Mouse (Mus musculus): ENCODE results near the gene Apobec3.
"Not testable (repeated sequence)": the region's sequence is repeated elsewhere in the genome, so short reads cannot be mapped to it uniquely, and the experiment has no call there.

Apobec3 gene

GRCm38 (mm10) chr15:79895221-79896079, 4.0 kb downstream of the Apobec3 start:
- peak; percentile 73 for DNase-seq (ENCODE audit: low read depth, low spot score)

DNA sequence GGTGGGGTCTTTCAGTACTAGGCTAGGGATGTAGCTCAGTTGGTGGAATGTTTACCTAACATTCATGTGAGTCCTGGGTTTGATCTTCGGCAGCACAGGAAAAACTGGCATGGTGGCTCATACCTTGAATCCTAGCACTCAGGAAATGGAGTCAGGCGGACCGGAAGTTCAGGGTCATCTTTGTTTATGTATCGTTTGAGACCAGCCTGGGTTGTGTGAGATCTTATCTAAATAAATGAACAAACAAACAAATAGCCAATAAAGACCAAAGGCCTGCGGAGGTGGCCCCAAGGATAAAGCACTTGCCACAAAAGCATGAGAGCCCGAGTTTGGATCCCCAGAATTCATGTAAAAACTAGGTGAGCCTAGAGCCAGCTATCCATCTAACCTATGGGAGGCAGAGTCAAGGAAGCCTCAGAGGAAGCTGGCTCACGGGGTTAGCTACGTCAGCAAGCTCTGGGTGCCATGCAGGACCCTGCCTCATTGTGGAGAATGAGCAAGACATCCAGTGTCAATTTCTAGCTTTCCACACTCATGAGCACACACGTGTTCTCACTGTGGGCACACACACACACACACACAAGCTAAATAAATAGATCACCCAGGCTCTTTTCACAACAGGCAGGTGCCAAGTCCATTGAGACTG, 4.7 kb downstream of the Apobec3 start:
- DNase-seq (ENCODE audit: low read depth, low spot score): peak; percentile 69

- no peak for DNase-seq (ENCODE audit: low read depth, low spot score)
Measured at GRCm38 (mm10) chr15:79898988-79899387, 7.5 kb downstream of the Apobec3 start.

- peak; percentile 64 for DNase-seq (ENCODE audit: low read depth, low spot score)
Measured at GRCm38 (mm10) chr15:79899828-79900510, 8.5 kb downstream of the Apobec3 start.

DNA sequence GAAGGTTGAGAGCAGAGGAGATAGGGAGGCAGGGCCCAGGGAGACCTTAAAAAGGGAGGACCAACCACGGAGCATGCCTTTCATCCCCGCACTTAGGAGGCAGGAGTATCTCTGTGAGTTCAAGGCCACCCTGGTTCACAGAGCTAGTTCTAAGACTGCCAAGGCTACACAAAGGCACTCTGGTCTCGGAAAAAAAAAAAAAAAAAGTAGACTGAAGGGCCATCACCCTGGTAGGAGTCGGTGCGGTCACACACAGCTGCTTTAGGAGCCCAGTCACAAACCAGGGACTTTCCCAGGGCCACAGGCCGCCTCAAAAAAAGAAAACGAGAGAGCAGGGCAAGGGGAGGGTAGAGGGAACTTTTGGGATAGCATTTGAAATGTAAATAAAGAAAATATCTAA, 9.3 kb downstream of the Apobec3 start:
- peak; percentile 81 for DNase-seq (ENCODE audit: low read depth, low spot score)

DNA sequence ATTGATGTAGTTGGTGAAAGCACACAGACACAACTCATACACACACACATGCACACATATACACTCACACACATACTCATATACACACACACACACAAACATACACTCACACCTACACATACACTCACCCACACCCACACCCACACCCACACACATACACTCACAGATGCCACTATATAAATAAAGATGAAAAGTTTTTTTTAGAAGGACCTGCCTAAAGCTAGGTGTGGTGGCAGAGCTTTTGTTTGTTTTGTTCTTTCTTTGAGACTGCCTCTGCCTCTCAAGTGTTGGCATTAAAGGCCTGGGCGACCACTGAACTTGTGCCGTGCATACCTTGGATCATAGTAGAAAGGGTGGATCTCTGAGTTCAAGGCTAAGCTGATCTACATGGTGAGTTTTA, 9.9 kb downstream of the Apobec3 start:
- peak; percentile 52 for DNase-seq (ENCODE audit: low read depth, low spot score)

DNA sequence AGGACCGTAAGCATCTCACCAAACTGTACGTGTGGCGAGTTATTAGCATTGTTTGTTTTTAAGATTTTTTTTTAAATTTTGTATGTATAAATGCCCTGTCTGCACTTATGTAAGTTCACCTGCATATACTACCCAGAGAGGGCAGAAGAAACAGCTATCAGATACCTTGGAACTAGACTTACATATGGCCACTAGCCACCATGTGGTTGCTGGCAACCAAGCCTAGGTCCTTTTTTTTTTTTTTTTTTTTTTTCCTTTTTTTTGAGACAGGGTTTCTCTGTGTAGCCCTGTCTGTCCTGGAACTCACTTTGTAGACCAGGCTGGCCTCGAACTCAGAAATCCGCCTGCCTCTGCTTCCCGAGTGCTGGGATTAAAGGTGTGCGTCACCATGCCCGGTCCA, 11.6 kb downstream of the Apobec3 start:
- DNase-seq (ENCODE audit: low read depth, low spot score): not testable (repeated sequence)

DNA sequence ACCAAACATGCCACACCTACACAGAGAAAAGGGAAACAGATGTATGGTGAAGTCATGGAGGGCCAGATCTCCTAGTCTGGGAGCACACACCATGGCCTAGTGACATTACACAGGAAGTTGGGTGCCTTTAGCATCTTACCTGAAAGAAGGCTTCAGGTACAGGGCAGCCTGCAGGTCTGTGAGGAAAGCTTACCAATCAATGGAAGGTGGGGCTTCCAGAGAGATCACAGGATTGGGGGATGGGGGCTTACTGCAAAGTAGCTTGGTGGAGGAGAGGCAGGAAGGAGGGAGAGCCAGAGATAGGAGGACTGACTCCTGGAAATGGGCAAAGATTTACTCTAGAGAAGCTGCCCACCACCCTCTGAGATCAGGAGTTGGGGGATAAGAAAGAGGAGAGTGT, 12.5 kb downstream of the Apobec3 start:
- DNase-seq (ENCODE audit: low read depth, low spot score): no peak

GRCm38 (mm10) chr15:79904678-79905077, 13.2 kb downstream of the Apobec3 start:
- DNase-seq (ENCODE audit: low read depth, low spot score): not testable (repeated sequence)

DNA sequence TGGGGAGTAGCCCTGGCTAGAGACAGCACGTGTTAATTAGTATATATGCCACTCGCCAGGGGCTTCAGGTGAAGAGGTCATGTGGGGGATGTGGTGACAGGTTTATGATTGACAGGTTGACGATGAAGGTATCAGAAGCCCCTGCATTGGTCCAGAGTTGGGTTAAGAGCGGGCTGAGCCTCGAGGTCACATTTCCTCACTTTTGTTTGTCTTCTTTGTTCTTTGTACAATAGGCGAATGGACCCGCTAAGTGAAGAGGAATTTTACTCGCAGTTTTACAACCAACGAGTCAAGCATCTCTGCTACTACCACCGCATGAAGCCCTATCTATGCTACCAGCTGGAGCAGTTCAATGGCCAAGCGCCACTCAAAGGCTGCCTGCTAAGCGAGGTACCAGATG, 13.8 kb downstream of the Apobec3 start:
- DNase-seq (ENCODE audit: low read depth, low spot score): no peak

GRCm38 (mm10) chr15:79906855-79907254, 15.4 kb downstream of the Apobec3 start:
- DNase-seq (ENCODE audit: low read depth, low spot score): no peak

DNA sequence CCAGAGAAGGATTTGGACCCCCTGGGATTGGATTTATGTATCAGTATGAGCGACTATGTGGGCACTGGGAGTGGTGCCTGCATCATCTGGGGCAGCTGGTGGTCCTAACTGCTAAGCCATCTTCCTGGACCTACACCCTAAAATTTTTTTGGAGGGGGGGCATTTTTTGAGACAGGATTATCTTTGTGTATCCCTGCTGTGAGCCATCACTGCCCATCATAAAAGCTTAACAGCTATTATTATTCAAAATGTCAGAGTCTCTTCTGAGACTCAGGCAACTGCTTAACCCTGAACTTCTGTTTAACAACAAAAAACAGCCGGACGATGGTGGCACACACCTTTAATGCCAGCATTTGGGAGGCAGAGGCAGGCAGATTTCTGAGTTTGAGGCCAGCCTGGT, 17.5 kb downstream of the Apobec3 start:
- not testable (repeated sequence) for DNase-seq (ENCODE audit: low read depth, low spot score)

GRCm38 (mm10) chr15:79910812-79911211, 19.4 kb downstream of the Apobec3 start:
- not testable (repeated sequence) for DNase-seq (ENCODE audit: low read depth, low spot score)

GRCm38 (mm10) chr15:79911339-79911738, 19.9 kb downstream of the Apobec3 start:
- DNase-seq (ENCODE audit: low read depth, low spot score): no peak

DNA sequence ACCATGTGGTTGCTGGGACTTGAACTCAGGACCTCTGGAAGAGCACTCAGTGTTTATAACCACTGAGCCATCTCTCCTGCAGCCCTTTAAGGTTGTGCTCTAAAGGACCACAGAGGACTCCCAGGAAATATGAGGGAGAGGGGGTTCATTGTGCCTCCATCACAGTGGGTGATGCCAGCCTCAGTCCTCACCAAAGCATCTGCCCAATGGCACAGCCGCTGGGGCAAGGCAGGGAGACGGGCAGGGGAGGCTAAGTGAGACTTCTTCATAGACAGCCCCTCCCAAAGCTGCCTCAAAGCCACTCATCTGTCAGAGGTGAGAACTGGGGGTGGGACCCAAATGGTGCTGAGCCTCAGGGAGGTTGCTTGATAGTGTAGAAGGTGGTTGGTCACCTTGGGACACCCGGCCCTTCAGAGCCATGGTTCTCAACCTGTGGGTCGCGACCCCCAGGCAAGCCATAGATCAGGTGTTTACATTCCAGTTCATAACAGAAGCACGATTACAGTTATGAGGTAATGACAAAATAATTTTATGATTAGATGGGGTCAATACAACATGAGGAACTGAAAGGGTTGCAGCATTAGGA, 22.4 kb downstream of the Apobec3 start:
- DNase-seq (ENCODE audit: low read depth, low spot score): no peak

DNA sequence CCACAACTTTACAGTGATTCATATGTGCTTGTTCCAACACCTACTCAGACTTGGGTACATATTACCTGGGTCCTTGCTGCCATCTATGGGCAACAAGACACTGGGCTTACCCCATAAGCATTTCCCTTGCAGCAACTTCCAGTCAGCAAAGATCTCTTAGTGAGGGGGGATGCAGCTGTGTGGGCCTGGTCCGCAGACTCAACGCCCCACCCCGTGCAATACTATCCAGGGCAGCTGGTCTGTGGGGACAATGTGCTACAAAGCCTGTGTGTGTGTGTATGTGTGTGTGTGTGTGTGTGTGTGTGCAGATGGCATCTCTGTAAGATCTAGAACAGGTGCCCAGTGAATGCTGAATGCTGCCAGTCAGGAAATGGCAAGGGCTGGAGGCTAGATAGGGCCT, 22.9 kb downstream of the Apobec3 start:
- DNase-seq (ENCODE audit: low read depth, low spot score): peak; percentile 69

DNA sequence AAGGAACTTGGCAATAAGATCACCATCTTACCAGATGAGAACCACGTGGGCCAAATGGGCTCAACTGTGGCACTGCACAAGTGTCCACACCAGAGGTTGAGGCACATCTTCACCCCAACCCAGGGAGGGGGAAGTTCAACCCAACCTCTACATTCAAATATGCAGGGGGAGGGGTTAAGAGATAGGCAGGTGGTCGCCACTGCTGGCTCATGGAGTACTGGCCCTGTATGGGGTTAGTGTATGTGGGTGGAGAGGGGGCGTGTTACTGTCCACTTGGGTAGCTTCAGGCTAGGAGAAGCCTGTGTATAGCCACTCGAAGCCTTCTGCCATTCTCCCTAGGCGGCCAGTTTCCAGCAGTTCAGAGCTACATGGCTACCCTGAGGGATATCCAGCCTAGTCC, 24.7 kb downstream of the Apobec3 start:
- no peak for DNase-seq (ENCODE audit: low read depth, low spot score)

GRCm38 (mm10) chr15:79917111-79917720, 25.8 kb downstream of the Apobec3 start:
- no peak for DNase-seq (ENCODE audit: low read depth, low spot score)

- no peak for DNase-seq (ENCODE audit: low read depth, low spot score)
Measured at GRCm38 (mm10) chr15:79918485-79918884, 27.0 kb downstream of the Apobec3 start.

GRCm38 (mm10) chr15:79919787-79920186, 28.3 kb downstream of the Apobec3 start:
- no peak for DNase-seq (ENCODE audit: low read depth, low spot score)

GRCm38 (mm10) chr15:79926856-79927416, 35.5 kb downstream of the Apobec3 start:
- peak; percentile 50 for DNase-seq (ENCODE audit: low read depth, low spot score)
